Mouse (Mus musculus) cerebellum, postnatal 25 days (tissue): ENCODE measurements at regions not wholly inside any gene's neighbourhood (a gene's known extent, or its start where the extent isn't known, plus 50 kb on each side); places are given as distances from the start of the nearest gene placed in this dataset.

Experiments
- DNase-seq, 2 experiments: peaks; one replicate each; pipeline ENCODE4 v3.0.0; 2021; ENCODE audit warnings: mixed read lengths in 2 of 2

DNA sequence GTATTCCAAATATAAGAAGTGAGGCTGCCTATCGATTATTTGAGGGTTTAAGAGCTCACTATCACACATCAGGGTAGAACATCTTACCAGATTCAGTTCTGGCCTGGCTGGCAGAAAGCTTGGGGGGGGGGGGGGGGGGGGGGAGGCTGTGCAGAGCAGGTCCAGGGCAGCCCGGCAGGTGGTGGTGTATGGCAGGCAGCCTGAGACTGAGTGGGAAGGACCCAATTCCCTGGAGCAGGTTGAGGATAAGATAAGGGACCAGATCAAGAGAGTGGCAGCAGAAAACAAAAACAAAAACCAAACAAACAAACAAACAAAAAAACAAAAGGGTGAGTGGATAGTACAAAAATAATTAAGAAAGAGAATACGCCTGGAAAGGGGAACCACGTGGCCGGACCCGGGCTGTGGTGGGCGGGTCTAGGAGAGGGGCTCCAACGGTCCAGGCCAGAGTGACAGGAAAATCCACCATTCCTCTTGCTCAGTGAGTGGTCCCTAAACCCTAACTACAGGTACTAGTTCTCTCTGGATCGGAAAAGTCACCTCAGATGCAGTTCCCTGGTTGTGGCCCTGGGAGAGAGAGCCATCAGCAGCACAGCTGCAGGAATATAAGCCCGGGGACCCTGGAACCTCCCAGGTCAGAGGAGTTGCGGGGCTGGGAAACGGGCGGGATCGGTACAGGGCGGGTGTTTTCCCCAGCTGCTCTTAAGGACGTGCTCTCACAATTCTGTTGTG lies 73.3 kb downstream of the Vmn2r112 start:
- DNase-seq = peak in 1 of 2 experiments; percentile 18
